Mouse (Mus musculus) Patski (cell line): Measurements from ENCODE around the gene Bcas3. TPM values are rescaled to one million over a fixed set of nuclear protein-coding genes. Genes with fewer than 3 reads are reported as not detected.

Source experiments
- ATAC-seq: fragments of 100-300 bp; one replicate; pipeline ENCODE4 v1.8.0; 2021
- CTCF ChIA-PET: fragments of 350-600 bp; sonication (Branson Sonifier 250); formaldehyde crosslinking; loops from one replicate; lab custom pipeline; 2022; ENCODE audit warnings: inconsistent platforms; lab: Charles Lee
- POLR2A ChIA-PET: fragments of 350-600 bp; sonication (Branson Sonifier 250); formaldehyde crosslinking; loops from one replicate; lab custom pipeline; 2022; ENCODE audit warnings: antibody characterized with exemption, inconsistent platforms; lab: Charles Lee
- DNase-seq: peaks from one replicate; pipeline ENCODE4 v3.0.0-alpha.2; 2011; ENCODE audit warnings: low read depth, low spot score
- H3K27me3 ChIP-seq: fragments of 371-371 bp; one replicate; pipeline ENCODE4 v1.5.1; 2021
- CTCF ChIP-seq: fragments of 100-300 bp; IDR thresholded peaks from one replicate; pipeline ENCODE4 v1.5.1; 2021
- in situ Hi-C: fragments of 300-500 bp; cut with MboI; formaldehyde crosslinking; loops from 3 replicates; pipeline ENCODE4 v1.11.1; 2018; ENCODE audit warnings: low pct_unique_long_range_greater_than_20kb, mixed read lengths
- polyA plus RNA-seq: library from polyadenylated mRNA; unstranded; gene quantifications from one replicate; pipeline ENCODE4 v1.2.3, GENCODE M21; 2021

The Bcas3 gene
- polyA plus RNA-seq, 1 experiment from 2014 or later, result 31.6 TPM

GRCm38 (mm10) chr11:85832231-85832924, 479.4 kb downstream of the Bcas3 start, which contains the start of gene Tbx2:
Gene Tbx2 (plus strand): TSS chr11:85832551.
- no peaks in the 10 kb centered on the region for H3K27me3 ChIP-seq
- CTCF ChIA-PET, result no interaction called here
- ATAC-seq (peak; percentile 38), DNase-seq (no peak)
- in situ Hi-C loops, result no loop called here
- no peak for TF ChIP-seq CTCF
- POLR2A ChIA-PET, result no interaction called here

DNA sequence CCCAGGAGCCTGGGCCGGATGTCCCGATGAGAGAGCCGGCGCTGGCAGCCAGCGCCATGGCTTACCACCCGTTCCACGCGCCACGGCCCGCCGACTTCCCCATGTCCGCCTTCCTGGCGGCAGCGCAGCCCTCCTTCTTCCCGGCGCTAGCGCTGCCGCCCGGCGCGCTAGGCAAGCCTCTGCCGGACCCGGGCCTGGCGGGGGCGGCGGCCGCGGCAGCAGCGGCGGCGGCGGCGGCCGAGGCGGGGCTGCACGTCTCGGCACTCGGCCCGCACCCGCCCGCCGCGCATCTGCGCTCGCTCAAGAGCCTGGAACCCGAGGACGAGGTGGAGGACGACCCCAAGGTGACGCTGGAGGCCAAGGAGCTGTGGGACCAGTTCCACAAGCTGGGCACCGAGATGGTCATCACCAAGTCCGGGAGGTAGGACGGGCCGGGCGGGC, 480.1 kb downstream of the Bcas3 start:
- no peaks in the 10 kb centered on the region for H3K27me3 ChIP-seq
- POLR2A ChIA-PET, result no interaction called here
- no peak for DNase-seq
- peak; percentile 28 for ATAC-seq
- TF ChIP-seq CTCF, result no peak
- CTCF ChIA-PET, result no interaction called here
- in situ Hi-C loops, result no loop called here

DNA sequence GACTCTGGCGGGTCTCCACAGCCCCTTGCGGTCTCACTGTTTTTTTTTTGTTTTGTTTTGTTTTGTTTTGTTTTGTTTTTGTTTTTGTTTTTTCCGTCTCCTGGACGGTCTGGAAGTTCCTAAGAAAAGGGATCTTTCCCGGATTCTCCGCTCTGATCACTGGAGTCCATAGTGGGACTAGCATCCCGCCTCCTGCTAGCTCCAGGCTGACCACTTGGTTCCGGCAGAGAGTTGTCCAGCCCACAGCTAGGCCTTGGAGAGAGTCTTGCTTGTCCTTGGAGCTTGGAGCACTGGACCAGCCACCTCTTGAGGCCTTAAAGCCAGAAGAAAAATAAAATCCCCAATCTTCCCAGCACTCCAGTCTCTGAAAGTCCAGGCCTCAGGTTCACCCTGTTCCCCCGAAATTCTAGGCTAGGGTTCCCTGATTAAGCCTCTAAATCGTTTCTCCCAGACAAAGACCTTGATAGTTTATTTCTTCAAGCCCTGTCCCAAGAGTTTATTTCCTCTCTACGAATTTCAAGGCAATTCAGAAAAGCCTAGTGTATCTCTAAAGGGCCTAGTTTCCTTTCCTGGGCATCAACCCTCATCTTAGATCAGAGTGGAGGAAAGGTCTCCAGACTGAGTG, 480.9 kb downstream of the Bcas3 start:
- ATAC-seq (no peak), DNase-seq (no peak)
- no peak for TF ChIP-seq CTCF
- POLR2A ChIA-PET, result interaction anchor here (0.7 kb wide), 1 partner anchor 373 kb away, joined by 3 read pairs; no protein-coding TSS in a partner anchor
- in situ Hi-C loops, result no loop called here
- H3K27me3 ChIP-seq, result no peaks in the 10 kb centered on the region
- CTCF ChIA-PET, result no interaction called here

GRCm38 (mm10) chr11:85834386-85834931, 481.5 kb downstream of the Bcas3 start:
- POLR2A ChIA-PET, result interaction anchor here (0.7 kb wide), 1 partner anchor 373 kb away, joined by 3 read pairs; no protein-coding TSS in a partner anchor

GRCm38 (mm10) chr11:85835001-85835752, 482.2 kb downstream of the Bcas3 start:
- ChIA-PET CTCF (no interaction called here), POLR2A (interaction anchor here (1.1 kb wide), 1 partner anchor 10 kb away, joined by 3 read pairs; no protein-coding TSS in a partner anchor)
- DNase-seq, result no peak
- no peak for TF ChIP-seq CTCF
- no peak for ATAC-seq
- in situ Hi-C loops, result loop anchor here (5.0 kb wide), 1 partner anchor 453 kb away; no protein-coding TSS in a partner anchor
- H3K27me3 ChIP-seq, result no peaks in the 10 kb centered on the region

More at GRCm38 (mm10) chr11:85834386-85834931, 481.5 kb downstream of the Bcas3 start:
- DNase-seq (no peak), ATAC-seq (no peak)
- in situ Hi-C loops, result no loop called here
- no peaks in the 10 kb centered on the region for H3K27me3 ChIP-seq
- CTCF ChIA-PET, result no interaction called here
- TF ChIP-seq CTCF, result no peak

- no peaks in the 10 kb centered on the region for H3K27me3 ChIP-seq
- DNase-seq (no peak), ATAC-seq (no peak)
- CTCF ChIA-PET, result no interaction called here
- TF ChIP-seq CTCF, result no peak
- POLR2A ChIA-PET, result interaction anchor here (1.1 kb wide), 1 partner anchor 10 kb away, joined by 3 read pairs; no protein-coding TSS in a partner anchor
- in situ Hi-C loops, result loop anchor here (5.0 kb wide), 1 partner anchor 454 kb away; no protein-coding TSS in a partner anchor
Observed at GRCm38 (mm10) chr11:85835753-85836522, 483.0 kb downstream of the Bcas3 start.

- TF ChIP-seq CTCF, result no peak
- no peak for DNase-seq
- H3K27me3 ChIP-seq, result no peaks in the 10 kb centered on the region
- ChIA-PET POLR2A (no interaction called here), CTCF (no interaction called here)
- in situ Hi-C loops, result loop anchor here (5.0 kb wide), 1 partner anchor 454 kb away; no protein-coding TSS in a partner anchor
- no peak for ATAC-seq
Observed at GRCm38 (mm10) chr11:85836523-85837290, 483.7 kb downstream of the Bcas3 start.

DNA sequence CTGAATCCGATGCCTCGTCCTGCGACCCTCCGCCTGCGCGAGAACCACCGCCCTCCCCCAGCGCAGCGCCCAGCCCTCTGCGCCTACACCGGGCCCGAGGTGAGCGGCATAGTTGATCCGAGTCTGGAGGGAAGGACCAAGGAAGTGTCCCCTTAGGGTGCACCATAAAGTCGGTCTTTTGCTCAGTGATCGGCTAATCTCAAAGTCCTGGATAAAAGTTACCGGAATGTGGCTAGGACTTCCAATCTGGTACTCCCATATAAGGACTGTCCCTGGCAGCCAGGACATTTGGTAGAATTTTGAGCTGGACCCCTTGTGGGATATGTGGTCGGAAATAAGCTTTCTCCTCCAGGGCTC, 484.3 kb downstream of the Bcas3 start:
- no peak for ATAC-seq
- in situ Hi-C loops, result loop anchor here (5.0 kb wide), 1 partner anchor 455 kb away; no protein-coding TSS in a partner anchor
- ChIA-PET POLR2A (no interaction called here), CTCF (no interaction called here)
- DNase-seq, result no peak
- TF ChIP-seq CTCF, result no peak
- no peaks in the 10 kb centered on the region for H3K27me3 ChIP-seq
